Mouse (Mus musculus) limb, embryonic 10.5 days (tissue): Measurements from ENCODE around the gene Olfr90. TPM values are rescaled to one million over a fixed set of nuclear protein-coding genes. Genes with fewer than 3 reads are reported as not detected.

ENCODE experiments used
- DNase-seq: peaks from one replicate; pipeline ENCODE4 v3.0.0-alpha.2; 2017; ENCODE audit warnings: low spot score
- H3K27ac ChIP-seq: fragments of 300-500 bp; sonication (generic); 2 replicates; pipeline ENCODE4 v1.5.1; 2016; ENCODE audit warnings: mild to moderate bottlenecking
- H3K27me3 ChIP-seq: fragments of 300-500 bp; sonication (generic); 2 replicates; pipeline ENCODE4 v1.6.1; 2016; ENCODE audit warnings: low read depth, mild to moderate bottlenecking; ENCODE audit not compliant: poor library complexity, severe bottlenecking
- H3K36me3 ChIP-seq: fragments of 300-500 bp; sonication (generic); 2 replicates; pipeline ENCODE4 v1.6.1; 2016; ENCODE audit warnings: mild to moderate bottlenecking, moderate library complexity
- H3K4me1 ChIP-seq: fragments of 300-500 bp; sonication (generic); 2 replicates; pipeline ENCODE4 v1.6.1; 2016
- H3K4me3 ChIP-seq: fragments of 300-500 bp; sonication (generic); 2 replicates; pipeline ENCODE4 v1.5.1; 2016; ENCODE audit warnings: mild to moderate bottlenecking, moderate library complexity
- H3K9me3 ChIP-seq: fragments of 300-500 bp; sonication (generic); replicated peaks from 2 replicates; pipeline ENCODE4 v1.6.1; 2016; ENCODE audit warnings: mild to moderate bottlenecking
- WGBS: fragments of 180-500 bp; shearing (Covaris S2); methylation state at CpG from one replicate; pipeline ENCODE4 v1.1.7; 2016; 5-methylcytosine and 5-hydroxymethylcytosine counted together
- polyA plus RNA-seq: library from polyadenylated mRNA; unstranded; fragments of >200 nt; fragmentation: Nextera tagmentation; extraction: Ambion mirVana; gene quantifications from 2 replicates; pipeline ENCODE4 v1.2.1, GENCODE M21; 2016

Gene Olfr90
- polyA plus RNA-seq, 1 experiment from 2014 or later = 0.06 TPM

DNA sequence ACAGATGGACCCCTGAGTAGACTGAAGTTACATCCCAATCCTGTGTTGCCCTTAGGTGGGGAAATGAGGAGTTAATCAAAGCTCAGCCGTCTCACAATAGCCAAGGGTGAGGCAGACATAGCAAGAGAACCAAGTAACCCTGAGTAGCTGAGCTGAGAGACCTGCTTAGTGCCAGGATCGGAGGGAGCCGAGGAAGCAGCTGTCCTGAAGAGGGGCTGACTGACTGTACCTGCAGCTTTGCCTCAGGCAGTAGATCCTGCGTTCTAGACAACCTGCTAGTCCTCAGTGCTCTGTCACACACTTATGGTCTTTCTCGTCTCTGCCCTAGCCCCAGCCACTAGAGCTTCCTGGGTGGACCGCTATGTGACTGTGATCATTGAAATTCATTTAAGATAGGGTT, 13.1 kb downstream of the Olfr90 start:
- 89% methylated on average over 6 of the region's 6 CpGs for WGBS

DNA sequence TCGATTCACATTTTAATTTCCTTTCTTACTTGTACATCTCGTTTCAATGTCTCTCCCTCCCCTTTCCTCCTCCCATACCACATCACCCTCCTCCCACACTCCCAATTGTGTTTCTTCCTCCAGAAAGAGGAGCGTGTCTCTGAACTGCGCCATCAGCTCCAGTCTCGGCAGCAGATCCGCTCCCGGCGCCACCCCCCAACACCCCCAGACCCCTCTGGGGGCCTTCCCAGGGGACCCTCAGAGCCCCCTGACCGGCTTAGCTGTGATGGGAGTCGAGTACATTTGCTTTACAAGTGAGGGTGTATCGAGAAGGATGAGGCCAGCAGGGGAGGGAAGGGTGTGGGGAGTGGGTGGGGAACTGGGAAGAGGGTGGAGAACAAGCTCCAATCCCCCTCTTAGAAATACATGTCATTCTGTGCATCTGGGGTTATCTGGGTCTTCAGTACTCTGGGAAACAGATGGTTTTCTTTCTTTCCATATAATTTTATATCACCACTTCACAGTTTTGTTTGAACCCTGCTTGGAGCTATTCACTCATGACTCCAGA, 15.5 kb downstream of the Olfr90 start:
- Histone ChIP-seq H3K9me3 (no peaks in the 10 kb centered on the region), H3K27me3 (no peaks in the 10 kb centered on the region), H3K27ac (no peak overlapping the region), H3K36me3 (peaks cover 90% of the 10 kb centered on the region), H3K4me1 (no peaks in the 10 kb centered on the region), H3K4me3 (no peak overlapping the region)
- WGBS = 67% methylated on average over 11 of the region's 11 CpGs
- DNase-seq = no peak

More for the DNA sequence above, 13.1 kb downstream of the Olfr90 start:
- Histone ChIP-seq H3K4me3 (no peak overlapping the region), H3K4me1 (peaks cover 9% of the 10 kb centered on the region), H3K27me3 (no peaks in the 10 kb centered on the region), H3K36me3 (peaks cover 66% of the 10 kb centered on the region), H3K27ac (no peak overlapping the region), H3K9me3 (no peaks in the 10 kb centered on the region)
- no peak for DNase-seq

DNA sequence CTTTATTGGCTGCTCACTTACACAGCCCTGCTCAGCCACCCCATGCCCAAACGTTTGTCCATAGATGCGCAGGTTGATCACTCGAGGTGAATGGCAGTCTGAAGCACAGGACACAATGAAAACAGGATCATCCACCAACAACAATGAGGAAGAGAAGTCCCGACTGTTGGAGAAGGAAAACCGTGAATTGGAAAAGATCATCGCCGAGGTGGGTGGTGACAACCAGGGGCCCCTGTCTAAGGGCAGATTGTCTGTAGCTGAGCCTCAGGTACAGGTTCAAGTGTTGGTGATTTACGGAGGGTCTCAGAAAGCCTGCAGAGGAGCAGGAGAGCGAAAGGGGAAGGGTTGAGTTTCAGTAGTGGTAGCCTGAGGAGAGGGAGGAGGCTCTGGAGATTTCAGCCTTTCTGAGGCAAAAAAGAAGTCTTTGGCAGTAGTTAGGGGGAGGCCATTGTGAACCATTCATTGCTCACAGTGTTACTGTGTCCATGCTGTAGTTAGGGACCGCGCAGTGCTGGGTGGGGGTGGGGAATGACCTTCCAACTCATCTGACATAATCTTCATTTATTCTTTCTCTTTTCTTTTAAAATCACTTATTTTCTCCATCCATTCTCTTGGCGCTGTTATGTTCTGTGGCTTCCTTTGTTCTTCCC, 16.1 kb downstream of the Olfr90 start:
- Histone ChIP-seq H3K9me3 (no peaks in the 10 kb centered on the region), H3K4me3 (no peak overlapping the region), H3K27me3 (no peaks in the 10 kb centered on the region), H3K27ac (no peak overlapping the region), H3K4me1 (no peaks in the 10 kb centered on the region), H3K36me3 (peaks cover 96% of the 10 kb centered on the region)
- WGBS = 84% methylated on average over 12 of the region's 12 CpGs
- no peak for DNase-seq

DNA sequence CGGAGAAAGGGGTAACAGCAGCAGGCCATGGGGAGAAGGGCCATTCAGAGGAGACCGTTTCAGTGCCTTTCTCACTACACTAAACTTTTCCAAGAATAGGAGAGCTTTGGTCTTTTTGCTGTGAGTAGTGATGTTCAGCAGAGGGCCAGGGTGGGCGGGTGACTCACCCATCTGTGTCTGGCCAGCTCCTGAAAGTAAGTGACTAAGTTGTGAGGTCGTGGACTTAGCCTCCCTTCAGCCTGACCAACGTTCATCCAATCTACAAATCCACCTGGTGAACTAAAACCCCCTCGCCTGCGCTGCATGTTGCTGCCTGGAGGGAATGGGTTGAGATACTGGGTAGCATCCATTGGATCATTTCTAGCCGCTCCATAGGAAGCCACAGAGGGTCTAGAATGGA, 18.2 kb downstream of the Olfr90 start:
- no peaks in the 10 kb centered on the region for H3K4me1 ChIP-seq
- DNase-seq = no peak
- no peaks in the 10 kb centered on the region for H3K9me3 ChIP-seq
- 85% methylated on average over 8 of the region's 8 CpGs for WGBS
- no peak overlapping the region for H3K27ac ChIP-seq
- peaks cover 99% of the 10 kb centered on the region for H3K36me3 ChIP-seq
- no peak overlapping the region for H3K4me3 ChIP-seq
- H3K27me3 ChIP-seq = no peaks in the 10 kb centered on the region

DNA sequence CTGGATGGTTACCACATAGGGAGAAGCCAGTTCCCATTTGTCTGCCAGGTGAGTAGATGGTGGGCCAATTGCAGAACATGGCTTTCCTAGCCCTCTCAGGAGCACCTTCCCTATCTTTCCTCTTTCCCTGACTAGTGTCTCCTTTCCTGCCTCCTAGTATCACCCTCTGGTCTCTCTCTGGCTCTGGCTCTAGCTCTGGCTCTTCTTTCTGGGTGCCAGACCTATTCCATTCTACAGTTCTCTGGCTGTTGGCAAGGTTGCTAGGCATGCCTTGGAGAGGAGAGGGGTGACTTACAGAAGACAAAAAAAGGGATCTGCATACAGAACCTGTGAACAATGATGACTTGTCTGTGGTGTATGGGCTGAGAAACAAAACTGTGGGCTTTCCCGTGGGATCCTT, 20.4 kb downstream of the Olfr90 start:
- WGBS = 92% methylated on average over 1 of the region's 1 CpGs
- Histone ChIP-seq H3K9me3 (no peaks in the 10 kb centered on the region), H3K4me3 (no peak overlapping the region), H3K27me3 (no peaks in the 10 kb centered on the region), H3K27ac (no peak overlapping the region), H3K4me1 (no peaks in the 10 kb centered on the region), H3K36me3 (peaks cover 99% of the 10 kb centered on the region)
- no peak for DNase-seq

DNA sequence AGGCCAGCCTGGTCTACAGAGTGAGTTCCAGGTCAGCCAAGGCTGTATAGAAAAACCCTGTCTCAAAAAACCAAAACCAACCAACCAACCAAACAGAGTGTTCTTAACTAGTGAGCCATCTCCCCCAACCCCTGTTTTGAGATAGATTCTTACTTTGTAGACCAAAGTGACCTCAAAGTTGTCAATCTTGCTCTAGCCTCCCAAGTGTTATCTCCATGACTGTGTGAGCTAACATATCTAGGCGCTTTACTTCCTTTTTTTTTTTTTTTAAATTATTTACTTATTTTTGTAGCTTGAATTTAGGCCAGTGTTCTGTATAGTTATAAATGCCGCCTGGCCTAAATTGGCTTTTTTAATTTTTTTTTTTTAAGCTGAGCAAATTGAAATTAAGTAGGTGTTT, 22.3 kb downstream of the Olfr90 start:
- Histone ChIP-seq H3K27me3 (no peaks in the 10 kb centered on the region), H3K4me3 (no peak overlapping the region), H3K9me3 (no peaks in the 10 kb centered on the region), H3K4me1 (no peaks in the 10 kb centered on the region), H3K27ac (no peak overlapping the region), H3K36me3 (peaks cover 99% of the 10 kb centered on the region)
- no peak for DNase-seq
- 95% methylated on average over 2 of the region's 2 CpGs for WGBS

DNA sequence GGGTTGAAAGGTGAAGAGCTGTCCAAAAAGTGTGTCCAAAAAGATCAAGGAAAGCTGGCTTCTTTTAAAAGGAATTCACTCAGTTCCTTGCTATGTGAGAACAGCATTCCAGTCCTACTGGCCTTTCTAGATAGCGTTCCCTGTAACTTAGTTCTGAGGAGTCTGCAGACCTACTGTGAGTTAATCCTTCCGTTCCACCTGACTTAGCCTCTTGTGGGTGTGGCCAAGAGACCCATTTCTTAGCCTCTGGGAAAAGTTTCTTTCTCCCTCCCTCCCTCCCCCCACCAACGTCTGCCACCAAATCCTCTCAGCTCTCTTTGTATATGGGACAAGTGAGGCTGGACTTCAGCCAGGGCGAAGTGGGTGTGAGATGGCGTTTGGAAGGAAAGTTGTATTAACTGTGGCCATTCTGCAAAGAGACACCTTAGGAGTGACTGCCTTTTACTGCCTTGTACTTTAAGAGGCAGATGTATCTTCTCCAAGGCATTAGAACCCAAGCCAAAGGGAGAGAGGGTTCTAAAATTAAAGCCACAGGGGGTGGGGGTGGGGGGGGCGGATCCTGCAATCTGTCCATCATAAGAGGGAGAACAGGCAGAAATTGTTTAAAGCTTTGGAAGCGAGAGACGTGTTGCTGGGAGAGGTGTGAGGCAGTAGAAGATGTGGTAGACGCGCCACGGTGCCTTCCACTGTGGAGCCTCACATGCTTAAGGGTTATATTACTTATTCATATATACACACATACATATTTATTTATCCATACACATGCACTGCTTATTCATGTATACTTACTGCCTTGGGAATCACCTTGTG, 24.4 kb downstream of the Olfr90 start:
- Histone ChIP-seq H3K4me3 (no peak overlapping the region), H3K4me1 (no peaks in the 10 kb centered on the region), H3K9me3 (no peaks in the 10 kb centered on the region), H3K27me3 (no peaks in the 10 kb centered on the region), H3K36me3 (peaks cover 98% of the 10 kb centered on the region), H3K27ac (no peak overlapping the region)
- no peak for DNase-seq
- 89% methylated on average over 11 of the region's 11 CpGs for WGBS

DNA sequence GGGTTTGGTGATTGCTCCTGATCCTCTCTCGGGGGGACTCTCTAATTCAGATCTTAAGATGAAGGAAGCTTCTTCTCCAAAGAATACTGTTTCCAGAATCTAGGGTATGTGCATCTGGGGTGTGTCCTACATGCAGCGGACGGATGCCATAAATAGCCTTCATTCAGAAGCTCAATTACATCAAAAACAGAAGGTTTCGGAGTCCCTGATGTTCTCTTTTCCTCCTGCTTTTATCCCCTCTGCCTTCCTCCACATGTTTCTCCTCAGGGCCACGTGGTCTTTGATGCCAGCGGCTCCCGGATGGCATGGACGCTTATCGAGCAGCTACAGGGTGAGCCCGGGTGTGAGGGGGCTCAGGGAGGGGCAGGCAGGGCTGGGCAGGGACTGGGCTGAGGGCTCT, 25.2 kb downstream of the Olfr90 start:
- WGBS = 79% methylated on average over 10 of the region's 10 CpGs
- no peaks in the 10 kb centered on the region for H3K9me3 ChIP-seq
- no peaks in the 10 kb centered on the region for H3K27me3 ChIP-seq
- no peak overlapping the region for H3K27ac ChIP-seq
- no peaks in the 10 kb centered on the region for H3K4me1 ChIP-seq
- H3K36me3 ChIP-seq = peaks cover 98% of the 10 kb centered on the region
- H3K4me3 ChIP-seq = no peak overlapping the region
- no peak for DNase-seq

DNA sequence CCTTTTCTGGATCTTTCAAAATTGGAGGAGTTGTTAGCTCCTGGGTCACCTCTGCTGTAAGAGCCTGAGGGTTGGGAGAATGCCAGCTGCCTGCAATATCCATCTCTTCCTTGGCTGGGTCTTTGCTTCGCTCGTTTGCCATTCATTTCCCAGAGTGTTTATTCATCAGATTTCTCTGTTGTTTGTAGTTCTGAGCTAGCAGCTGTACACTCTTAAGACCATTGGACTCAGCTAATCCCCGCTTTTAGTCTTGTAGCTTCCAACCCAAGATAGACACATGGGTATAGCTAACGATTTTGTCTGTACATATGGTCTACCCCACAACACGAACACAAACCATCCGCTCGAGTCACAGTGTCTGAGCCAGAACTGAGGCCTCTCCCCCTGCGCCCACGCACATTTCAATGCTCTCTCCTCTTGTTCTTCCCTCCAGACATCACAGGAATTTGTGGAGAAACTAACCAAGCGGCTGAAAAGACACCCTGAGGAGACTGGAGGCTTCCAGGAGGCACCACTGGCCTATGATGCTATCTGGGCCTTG, 26.1 kb downstream of the Olfr90 start:
- WGBS = 92% methylated on average over 10 of the region's 10 CpGs

DNA sequence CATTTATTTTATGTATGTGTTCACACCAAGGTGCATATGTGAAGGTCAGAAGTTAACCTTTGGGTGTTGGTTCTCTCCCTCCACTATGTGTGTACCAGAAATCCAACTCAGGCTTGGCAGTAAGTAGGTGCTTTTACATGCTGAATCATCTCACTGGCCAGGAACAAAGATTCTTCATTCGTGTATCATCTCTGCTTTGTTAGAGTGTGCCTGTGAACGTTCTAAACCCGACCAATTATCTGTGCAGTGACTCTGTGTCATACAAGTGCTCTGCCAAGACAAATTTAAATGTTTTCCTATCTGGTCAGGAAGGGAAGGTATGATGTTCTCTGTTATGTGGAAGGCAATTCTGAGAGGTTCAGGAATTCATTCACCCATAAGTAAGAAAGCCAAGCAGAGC, 26.9 kb downstream of the Olfr90 start:
- 93% methylated on average over 3 of the region's 3 CpGs for WGBS
- Histone ChIP-seq H3K9me3 (no peaks in the 10 kb centered on the region), H3K36me3 (peaks cover 97% of the 10 kb centered on the region), H3K4me3 (no peak overlapping the region), H3K27ac (no peak overlapping the region), H3K4me1 (no peaks in the 10 kb centered on the region), H3K27me3 (no peaks in the 10 kb centered on the region)
- DNase-seq = no peak

More for the DNA sequence above, 26.1 kb downstream of the Olfr90 start:
- Histone ChIP-seq H3K9me3 (no peaks in the 10 kb centered on the region), H3K36me3 (peaks cover 97% of the 10 kb centered on the region), H3K4me3 (no peak overlapping the region), H3K27me3 (no peaks in the 10 kb centered on the region), H3K27ac (no peak overlapping the region), H3K4me1 (no peaks in the 10 kb centered on the region)
- no peak for DNase-seq

DNA sequence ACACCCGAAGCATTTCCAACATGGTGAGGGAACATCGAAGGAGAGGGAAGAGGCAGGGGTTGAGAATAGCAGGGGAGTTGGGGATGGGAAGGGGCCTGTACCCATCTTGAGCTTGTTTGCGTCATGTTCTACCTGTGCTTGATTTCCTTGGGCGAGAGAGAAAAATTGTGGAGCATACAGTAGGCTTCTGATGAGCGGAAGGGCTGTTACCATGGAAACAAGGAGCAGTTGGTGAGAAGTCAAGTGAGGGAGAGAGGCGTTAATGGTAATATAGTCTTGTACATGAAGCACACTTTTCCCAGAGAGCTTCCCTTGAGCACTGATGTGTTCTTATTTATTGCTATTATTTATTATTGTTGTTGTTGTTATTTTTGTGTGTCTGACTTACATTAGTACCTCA, 31.3 kb downstream of the Olfr90 start:
- Histone ChIP-seq H3K27me3 (no peaks in the 10 kb centered on the region), H3K4me1 (peaks cover 10% of the 10 kb centered on the region), H3K36me3 (peaks cover 86% of the 10 kb centered on the region), H3K27ac (no peak overlapping the region), H3K9me3 (no peaks in the 10 kb centered on the region), H3K4me3 (no peak overlapping the region)
- WGBS = 93% methylated on average over 6 of the region's 6 CpGs
- DNase-seq = no peak

DNA sequence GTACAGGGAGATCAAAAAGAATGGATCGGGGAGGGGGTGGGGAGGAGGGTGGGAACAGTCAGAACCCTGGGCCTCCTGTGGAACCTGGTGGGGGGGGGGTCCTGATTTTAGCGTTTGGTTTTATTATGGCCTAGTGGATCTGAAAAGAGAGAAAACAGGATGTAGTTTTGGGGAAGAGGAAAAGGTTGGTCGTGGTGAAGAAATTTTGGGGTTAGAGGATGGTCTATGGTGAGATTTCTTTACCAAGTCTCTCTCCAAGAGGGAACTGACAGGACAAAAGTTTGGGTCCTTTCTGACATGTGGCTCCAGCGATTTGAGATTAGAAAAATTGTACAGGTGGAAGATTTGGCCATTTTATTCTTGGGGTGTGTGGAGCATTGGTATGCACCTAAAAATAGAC, 36.6 kb downstream of the Olfr90 start:
- Histone ChIP-seq H3K4me1 (peaks cover 43% of the 10 kb centered on the region), H3K27me3 (peaks cover 29% of the 10 kb centered on the region), H3K27ac (no peak overlapping the region), H3K4me3 (no peak overlapping the region), H3K9me3 (no peaks in the 10 kb centered on the region), H3K36me3 (peaks cover 36% of the 10 kb centered on the region)
- DNase-seq = no peak
- 52% methylated on average over 4 of the region's 4 CpGs for WGBS

DNA sequence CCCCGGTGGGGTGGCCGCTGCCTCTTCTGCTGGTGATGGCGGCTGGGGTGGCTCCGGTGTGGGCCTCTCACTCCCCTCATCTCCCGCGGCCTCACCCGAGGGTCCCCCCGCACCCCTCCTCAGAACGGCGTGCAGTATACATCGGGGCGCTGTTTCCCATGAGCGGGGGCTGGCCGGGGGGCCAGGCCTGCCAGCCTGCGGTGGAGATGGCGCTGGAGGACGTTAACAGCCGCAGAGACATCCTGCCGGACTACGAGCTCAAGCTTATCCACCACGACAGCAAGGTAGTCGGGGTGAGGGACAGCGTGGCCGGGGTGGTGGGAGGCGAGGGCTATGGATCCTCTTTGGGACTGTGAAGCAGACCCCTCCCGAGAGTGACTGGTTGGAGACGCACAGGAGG, 37.4 kb downstream of the Olfr90 start:
- peak overlapping the region; percentile 64 for H3K4me3 ChIP-seq
- no peak for DNase-seq
- peaks cover 28% of the 10 kb centered on the region for H3K36me3 ChIP-seq
- H3K9me3 ChIP-seq = no peaks in the 10 kb centered on the region
- H3K27ac ChIP-seq = peak overlapping the region; percentile 81
- H3K27me3 ChIP-seq = peaks cover 29% of the 10 kb centered on the region
- 2% methylated on average over 27 of the region's 27 CpGs for WGBS
- peaks cover 43% of the 10 kb centered on the region for H3K4me1 ChIP-seq
